Mouse (Mus musculus): ENCODE data around the gene Smpd3.
A peak's percentile ranks its signal among the peaks of the same experiment; 100 is the strongest.
"Not testable (repeated sequence)": the region's sequence is repeated elsewhere in the genome, so short reads cannot be mapped to it uniquely, and the experiment has no call there.

Gene Smpd3

GRCm38 (mm10) chr8:106326624-106327023 lies 11.2 kb downstream of the Smpd3 start:
- no peak for DNase-seq (ENCODE audit: low spot score in 2 of 2)

GRCm38 (mm10) chr8:106321434-106321833 lies 16.4 kb downstream of the Smpd3 start:
- peak in 1 of 2 experiments; percentile 50 for DNase-seq (ENCODE audit: low spot score in 2 of 2)

- no peak for DNase-seq (ENCODE audit: low spot score in 2 of 2)
These were observed 17.8 kb downstream of the Smpd3 start for GRCm38 (mm10) chr8:106320002-106320401.

DNA sequence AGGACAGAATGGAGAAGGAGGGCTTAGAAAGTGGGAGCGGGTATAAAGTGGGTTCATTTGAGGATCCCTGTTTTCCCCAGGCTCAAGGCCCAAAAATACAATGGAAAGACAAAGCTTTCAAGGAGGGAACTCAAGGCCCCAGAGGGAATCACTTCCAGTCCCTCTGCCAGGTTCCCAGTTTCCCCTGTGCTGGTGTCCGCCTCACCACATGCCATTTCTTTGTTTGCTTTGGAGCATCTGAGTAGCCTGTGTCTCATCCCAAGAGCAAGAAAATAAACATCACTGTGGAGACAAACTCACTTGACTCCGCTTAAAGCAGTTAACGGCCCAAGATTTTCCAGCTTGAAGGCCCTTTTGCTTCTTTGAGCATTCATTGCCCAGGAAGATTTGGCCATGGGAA lies 20.7 kb downstream of the Smpd3 start:
- no peak for DNase-seq (ENCODE audit: low spot score in 2 of 2)

- DNase-seq (ENCODE audit: low spot score in 2 of 2) = no peak
These were observed 21.3 kb downstream of the Smpd3 start for GRCm38 (mm10) chr8:106316506-106316905.

DNA sequence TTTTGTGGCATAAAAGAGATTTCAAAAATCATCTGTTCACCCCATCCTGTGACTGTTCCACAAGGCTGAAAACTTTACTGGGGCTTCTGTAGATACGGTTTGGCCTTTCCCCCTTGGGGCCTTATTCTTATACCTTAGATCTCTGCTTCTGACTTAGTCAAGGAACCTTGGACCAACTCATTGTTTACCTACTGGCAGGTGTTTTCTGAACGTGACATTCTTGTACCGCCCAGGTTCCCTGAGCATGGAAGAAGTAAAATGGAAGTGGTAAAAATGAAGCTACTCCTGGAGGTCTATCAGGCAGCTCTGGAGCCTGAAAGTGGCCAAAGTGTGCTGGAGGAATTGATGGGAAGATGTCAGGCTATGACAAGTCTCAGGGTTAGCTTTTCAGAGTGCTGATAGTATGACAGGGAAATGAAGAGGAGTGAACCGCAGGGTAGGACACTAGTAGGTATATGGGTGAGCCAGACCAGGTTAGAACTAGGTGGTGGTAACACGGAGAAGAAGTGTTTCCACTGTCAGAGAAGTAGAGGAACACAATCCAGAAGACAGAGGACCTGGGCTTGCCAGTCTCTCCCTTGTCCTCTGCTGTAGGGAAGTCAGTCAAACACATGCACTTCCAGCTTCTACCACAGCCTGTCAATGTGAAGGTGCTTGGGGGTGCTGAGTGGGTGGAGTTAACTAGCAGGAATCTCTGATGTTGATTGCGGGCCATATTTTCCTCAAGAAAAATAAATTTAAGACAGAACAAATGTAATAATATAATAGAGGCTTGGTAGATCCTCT lies 22.2 kb downstream of the Smpd3 start:
- no peak for DNase-seq (ENCODE audit: low spot score in 2 of 2)

DNA sequence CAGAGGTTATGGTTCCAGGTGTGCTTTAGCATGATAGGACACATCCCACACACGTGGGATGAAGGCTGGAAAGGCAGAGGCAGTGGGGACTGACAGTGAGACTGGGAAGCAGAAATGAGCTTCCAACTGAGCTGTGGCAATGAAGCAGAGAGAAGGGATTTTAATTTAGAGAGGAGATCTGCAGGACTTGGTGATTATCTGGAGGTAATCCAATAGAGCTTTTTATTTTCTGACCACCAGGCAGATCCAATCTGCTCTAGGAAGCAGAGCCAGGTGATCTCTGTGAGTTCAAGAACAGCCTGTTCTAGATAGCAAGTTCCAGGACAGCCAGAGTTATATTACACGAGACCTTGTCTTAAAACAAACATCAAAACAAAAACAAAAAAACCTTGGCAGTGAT lies 24.0 kb downstream of the Smpd3 start:
- DNase-seq (ENCODE audit: low spot score in 2 of 2) = no peak

DNA sequence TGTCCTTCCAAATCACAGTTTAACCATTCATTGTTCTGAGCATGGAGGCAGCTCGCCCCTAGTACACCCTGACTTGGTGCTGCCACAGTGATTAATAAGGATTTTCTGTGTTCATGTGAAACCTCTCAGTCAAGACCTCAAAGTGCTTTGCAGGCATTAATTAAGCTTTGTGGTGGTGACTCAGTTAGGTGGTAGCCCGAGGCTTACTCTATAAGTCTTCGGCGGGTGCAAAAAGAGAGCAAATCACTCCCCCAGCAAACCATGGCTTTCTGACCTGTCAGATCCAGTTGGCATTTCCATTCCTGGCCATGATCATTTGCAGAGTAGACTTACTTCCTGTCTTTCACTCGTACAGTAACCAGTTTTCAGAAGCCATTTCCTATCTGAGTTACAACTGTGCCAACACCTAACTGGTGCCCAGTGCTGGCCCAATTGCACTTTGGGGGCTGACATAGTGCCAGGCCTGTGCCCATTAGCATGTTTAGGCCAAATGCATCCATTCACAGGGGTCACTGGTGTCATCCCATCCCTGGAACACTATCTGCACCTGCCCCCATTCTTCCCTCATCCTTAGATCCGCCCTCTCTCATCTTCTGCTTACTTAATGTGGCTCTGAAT lies 24.6 kb downstream of the Smpd3 start:
- no peak for DNase-seq (ENCODE audit: low spot score in 2 of 2)

DNA sequence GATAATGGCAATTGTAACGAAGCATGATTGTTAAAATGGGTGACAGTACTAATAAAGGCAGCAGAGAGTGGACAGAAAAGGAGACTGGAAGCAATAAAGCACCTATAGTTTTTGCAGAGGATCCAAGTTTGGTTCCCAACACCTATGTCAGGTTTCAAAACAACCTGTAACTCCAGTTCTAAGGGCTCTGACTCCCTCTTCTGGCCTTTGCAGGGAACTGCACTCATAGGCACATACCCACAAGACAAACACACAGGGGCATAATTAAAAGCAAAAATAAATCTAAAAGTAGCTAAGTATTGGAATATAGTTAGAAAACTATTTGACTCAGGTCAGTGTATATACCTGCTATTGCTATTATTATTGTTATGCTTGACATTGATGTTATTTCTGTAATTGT lies 25.8 kb downstream of the Smpd3 start:
- DNase-seq (ENCODE audit: low spot score in 2 of 2) = no peak

GRCm38 (mm10) chr8:106310026-106310652 lies 27.6 kb downstream of the Smpd3 start:
- DNase-seq (ENCODE audit: low spot score in 2 of 2) = no peak

DNA sequence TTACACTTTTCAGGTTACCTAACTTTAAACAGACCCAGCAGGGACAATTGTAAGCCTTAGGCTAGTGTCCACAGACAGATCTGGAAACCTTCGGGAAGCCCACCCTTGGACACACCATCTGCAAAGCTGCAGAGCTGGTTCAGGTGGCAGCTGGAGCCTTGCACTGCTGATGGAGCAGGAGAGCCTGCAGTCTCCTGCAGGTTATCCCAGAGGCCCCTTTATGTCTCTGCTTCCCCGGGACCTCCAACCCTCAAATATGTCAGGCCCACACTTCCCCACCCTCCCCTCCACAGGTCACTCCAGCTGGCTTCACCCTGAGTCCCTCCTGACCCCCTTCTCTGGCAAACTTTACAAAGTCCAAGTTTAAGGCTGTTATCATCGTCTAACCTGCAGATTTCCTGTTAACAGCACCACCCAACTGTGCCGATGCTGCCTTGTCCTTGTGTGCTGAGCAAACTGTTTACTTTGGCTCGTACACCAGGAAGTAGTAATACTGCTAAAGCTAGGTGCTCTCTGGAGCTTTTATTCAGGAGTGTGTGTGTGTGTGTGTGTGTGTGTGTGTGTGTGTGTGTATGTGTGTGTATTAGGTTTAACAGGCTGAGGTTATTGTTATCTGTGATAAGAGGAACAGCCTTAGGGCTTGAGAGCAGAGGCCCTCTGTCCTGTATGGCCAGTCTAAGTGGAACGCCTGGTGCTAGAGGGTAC lies 29.6 kb downstream of the Smpd3 start:
- not testable (repeated sequence) for DNase-seq (ENCODE audit: low spot score in 2 of 2)

DNA sequence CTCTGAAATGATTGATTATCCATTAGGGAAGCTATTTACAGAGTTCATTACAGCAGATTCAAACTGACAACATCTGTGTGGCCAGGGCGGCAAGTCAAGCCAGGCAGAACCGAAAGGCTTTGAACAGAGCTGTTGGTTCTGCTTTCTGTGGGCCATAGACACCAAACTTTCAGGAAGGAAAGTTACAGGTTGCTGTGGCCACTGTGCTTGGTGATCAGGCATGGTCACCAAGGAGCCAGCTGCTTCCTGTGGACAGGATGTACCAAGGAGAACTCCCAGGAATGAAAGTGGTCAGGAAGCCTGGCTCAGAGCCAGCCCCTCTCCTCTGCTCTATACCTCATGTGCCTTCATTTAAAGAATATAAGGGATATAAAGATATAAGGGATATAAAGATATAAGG lies 30.2 kb downstream of the Smpd3 start:
- DNase-seq (ENCODE audit: low spot score in 2 of 2) = no peak

DNA sequence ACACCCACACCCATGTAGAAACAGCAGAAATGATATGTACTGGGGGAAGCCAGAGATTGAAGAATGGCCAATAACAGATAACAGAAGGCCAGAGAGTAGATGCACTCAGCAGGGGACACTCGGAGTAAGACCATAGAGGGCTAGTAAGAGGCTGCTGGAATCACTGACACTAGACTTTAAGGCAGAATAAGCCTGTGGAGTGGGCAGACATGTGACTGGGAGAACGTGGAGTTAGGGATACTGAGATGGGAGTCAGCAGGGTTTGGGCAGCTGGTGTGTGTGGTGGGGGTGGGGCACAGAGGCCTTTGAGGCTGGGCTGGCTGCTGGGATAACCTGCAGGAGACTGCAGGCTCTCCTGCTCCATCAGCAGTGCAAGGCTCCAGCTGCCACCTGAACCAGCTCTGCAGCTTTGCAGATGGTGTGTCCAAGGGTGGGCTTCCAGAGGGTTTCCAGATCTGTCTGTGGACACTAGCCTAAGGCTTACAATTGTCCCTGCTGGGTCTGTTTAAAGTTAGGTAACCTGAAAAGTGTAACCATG lies 31.0 kb downstream of the Smpd3 start:
- not testable (repeated sequence) for DNase-seq (ENCODE audit: low spot score in 2 of 2)

DNA sequence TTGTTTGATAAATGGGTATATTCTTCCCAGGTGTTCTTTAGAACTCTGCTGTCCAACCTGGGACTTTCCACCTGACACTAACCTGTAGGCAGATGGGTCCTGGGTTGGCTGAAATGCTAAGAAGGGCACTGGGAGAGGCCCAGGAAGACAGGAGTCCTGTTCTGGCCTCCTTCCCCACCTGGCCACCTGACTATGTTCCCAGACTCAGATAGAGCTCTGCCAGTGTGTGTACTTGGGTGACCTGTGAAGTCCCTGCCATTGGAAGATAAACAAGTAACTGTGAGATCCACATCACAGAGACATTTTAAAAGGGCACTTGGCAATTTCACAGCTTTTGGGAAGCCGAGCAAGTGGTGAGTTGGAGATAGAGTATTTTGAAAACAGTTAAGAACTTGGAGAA lies 31.7 kb downstream of the Smpd3 start:
- DNase-seq (ENCODE audit: low spot score in 2 of 2) = no peak

GRCm38 (mm10) chr8:106305301-106305700 lies 32.5 kb downstream of the Smpd3 start:
- no peak for DNase-seq (ENCODE audit: low spot score in 2 of 2)

- no peak for DNase-seq (ENCODE audit: low spot score in 2 of 2)
These were observed 33.5 kb downstream of the Smpd3 start for GRCm38 (mm10) chr8:106304321-106304720.

- DNase-seq (ENCODE audit: low spot score in 2 of 2) = peak; percentile 77 to 83
These were observed 36.8 kb downstream of the Smpd3 start for GRCm38 (mm10) chr8:106300739-106301715.

- DNase-seq (ENCODE audit: low spot score in 2 of 2) = no peak
These were observed 38.1 kb downstream of the Smpd3 start for GRCm38 (mm10) chr8:106299686-106300085.

DNA sequence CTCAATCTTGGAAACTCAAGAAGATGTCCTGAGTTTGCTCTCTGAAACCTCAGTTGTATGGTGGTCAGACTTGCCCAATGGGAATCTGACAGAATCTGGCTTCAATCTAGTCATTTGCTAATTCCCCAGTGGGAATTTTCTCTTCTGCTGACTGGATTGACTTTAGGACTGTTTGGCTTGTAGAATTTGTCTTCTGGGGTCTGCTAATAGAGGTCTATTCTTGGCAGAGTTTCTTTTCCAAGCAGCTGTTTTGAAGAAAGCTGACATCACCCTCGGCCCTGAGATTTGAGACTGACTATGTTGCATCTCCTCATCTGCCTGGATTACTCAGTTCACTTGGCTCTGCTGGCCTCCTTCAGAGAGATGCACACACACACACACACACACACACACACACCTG lies 38.9 kb downstream of the Smpd3 start:
- DNase-seq (ENCODE audit: low spot score in 2 of 2) = no peak

DNA sequence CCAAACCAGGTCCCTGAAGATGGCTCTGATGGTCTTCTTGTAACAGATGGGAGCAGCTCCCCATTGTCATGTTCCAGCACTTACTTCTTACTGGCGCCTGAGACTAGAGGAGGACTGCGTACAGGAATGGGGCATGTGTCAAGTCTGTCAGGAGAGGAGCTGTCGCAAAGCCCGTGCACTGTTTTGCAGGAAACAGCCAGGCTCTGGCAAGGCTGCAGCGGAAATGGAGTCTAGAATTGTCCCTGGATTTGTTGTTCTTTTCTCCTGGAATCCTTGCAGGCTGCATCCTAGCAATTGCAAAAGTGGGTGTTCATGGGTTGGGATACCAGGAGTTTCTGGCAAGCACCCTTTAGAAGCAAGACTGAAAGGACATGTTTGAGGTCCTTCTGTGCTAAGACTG lies 39.5 kb downstream of the Smpd3 start:
- DNase-seq (ENCODE audit: low spot score in 2 of 2) = no peak

All from right cerebral cortex, postnatal 10 days (tissue).